Mouse (Mus musculus) heart, embryonic 15.5 days (tissue): ENCODE measurements at regions not wholly inside any gene's neighbourhood (a gene's known extent, or its start where the extent isn't known, plus 50 kb on each side); places are given as distances from the start of the nearest gene placed in this dataset.
A peak's percentile ranks its signal among the peaks of the same experiment; 100 is the strongest.

Source experiments
- ATAC-seq: fragments of 200-750 bp; cut with Nextera tagmentation; replicated peaks from 2 replicates; pipeline ENCODE4 v1.8.0; 2017; ENCODE audit warnings: low read depth, moderate TSS enrichment; ENCODE audit not compliant: insufficient number of reproducible peaks, insufficient read depth, low FRiP score
- H3K27ac ChIP-seq: fragments of 300-500 bp; sonication (generic); 2 replicates; pipeline ENCODE4 v1.5.1; 2015; ENCODE audit warnings: mild to moderate bottlenecking, inconsistent platforms
- H3K27me3 ChIP-seq: fragments of 300-500 bp; sonication (generic); 2 replicates; pipeline ENCODE4 v1.6.1; 2015; ENCODE audit warnings: inconsistent platforms
- H3K36me3 ChIP-seq: fragments of 300-500 bp; sonication (generic); 2 replicates; pipeline ENCODE4 v1.6.1; 2015; ENCODE audit warnings: mild to moderate bottlenecking, inconsistent platforms
- H3K4me1 ChIP-seq: fragments of 300-500 bp; sonication (generic); replicated peaks from 2 replicates; pipeline ENCODE4 v1.6.1; 2015; ENCODE audit warnings: inconsistent platforms
- H3K4me2 ChIP-seq: fragments of 300-500 bp; sonication (generic); 2 replicates; pipeline ENCODE4 v1.6.1; 2015; ENCODE audit warnings: inconsistent platforms, mild to moderate bottlenecking, moderate library complexity
- H3K4me3 ChIP-seq: fragments of 300-500 bp; sonication (generic); 2 replicates; pipeline ENCODE4 v1.5.1; 2015; ENCODE audit warnings: mild to moderate bottlenecking, inconsistent platforms
- H3K9ac ChIP-seq: fragments of 300-500 bp; sonication (generic); 2 replicates; pipeline ENCODE4 v1.6.1; 2015; ENCODE audit warnings: mild to moderate bottlenecking, inconsistent platforms
- H3K9me3 ChIP-seq: fragments of 300-500 bp; sonication (generic); replicated peaks from 2 replicates; pipeline ENCODE4 v1.6.1; 2016; ENCODE audit warnings: inconsistent platforms
- WGBS: fragments of 180-500 bp; shearing (Covaris S2); methylation state at CpG from one replicate; pipeline ENCODE4 v1.1.7; 2015; ENCODE audit warnings: mixed read lengths; 5-methylcytosine and 5-hydroxymethylcytosine counted together

DNA sequence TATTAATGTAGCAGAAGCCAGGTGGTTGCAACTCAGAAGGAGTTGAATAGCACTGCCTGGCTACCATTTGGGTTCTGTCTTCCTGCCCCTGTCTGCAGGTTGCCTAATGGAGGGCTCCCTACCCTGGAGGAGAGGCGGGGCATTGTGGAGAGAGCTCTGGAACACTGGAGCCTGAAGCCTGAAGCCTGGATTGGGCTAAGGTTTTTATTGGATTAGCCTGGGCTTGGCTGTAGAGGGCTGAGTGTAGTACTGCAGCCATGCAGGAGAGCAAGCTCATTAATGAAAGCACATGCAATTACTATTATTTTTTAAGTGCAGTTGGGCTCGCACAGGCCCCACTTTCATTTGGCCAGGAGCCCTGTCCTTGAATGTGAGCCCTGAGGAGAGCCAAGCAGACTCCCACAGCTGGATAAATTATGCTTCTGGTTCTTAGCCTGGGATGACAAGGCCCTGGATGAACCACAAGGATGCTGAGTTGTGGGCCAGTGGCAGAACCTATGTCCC, 145.1 kb downstream of the Abhd5 start:
- Histone ChIP-seq H3K27me3 (no peaks in the 10 kb centered on the region), H3K4me1 (no peaks in the 10 kb centered on the region), H3K9ac (no peak overlapping the region), H3K36me3 (no peaks in the 10 kb centered on the region), H3K4me2 (no peak overlapping the region), H3K9me3 (no peaks in the 10 kb centered on the region), H3K4me3 (no peak overlapping the region), H3K27ac (no peak overlapping the region)
- ATAC-seq: no peak; the same call in 1 of the 2 replicates
- 74% methylated on average over 2 of the region's 2 CpGs for WGBS

- Histone ChIP-seq H3K4me3 (no peak overlapping the region), H3K27ac (no peak overlapping the region), H3K4me2 (no peak overlapping the region), H3K9ac (no peak overlapping the region), H3K36me3 (no peaks in the 10 kb centered on the region), H3K27me3 (no peaks in the 10 kb centered on the region; the same call in 1 of the 2 replicates), H3K9me3 (no peaks in the 10 kb centered on the region), H3K4me1 (no peaks in the 10 kb centered on the region)
- ATAC-seq: no peak
- WGBS: 44% methylated on average over 13 of the region's 13 CpGs
Measured at GRCm38 (mm10) chr9:122501864-122502341, 150.5 kb downstream of the Abhd5 start.

GRCm38 (mm10) chr9:122521569-122521968, 170.2 kb downstream of the Abhd5 start:
- Histone ChIP-seq H3K4me1 (no peaks in the 10 kb centered on the region), H3K27ac (no peak overlapping the region), H3K4me2 (no peak overlapping the region), H3K4me3 (no peak overlapping the region), H3K27me3 (no peaks in the 10 kb centered on the region), H3K9ac (no peak overlapping the region), H3K36me3 (no peaks in the 10 kb centered on the region), H3K9me3 (no peaks in the 10 kb centered on the region)
- ATAC-seq: no peak
- 52% methylated on average over 5 of the region's 5 CpGs for WGBS

DNA sequence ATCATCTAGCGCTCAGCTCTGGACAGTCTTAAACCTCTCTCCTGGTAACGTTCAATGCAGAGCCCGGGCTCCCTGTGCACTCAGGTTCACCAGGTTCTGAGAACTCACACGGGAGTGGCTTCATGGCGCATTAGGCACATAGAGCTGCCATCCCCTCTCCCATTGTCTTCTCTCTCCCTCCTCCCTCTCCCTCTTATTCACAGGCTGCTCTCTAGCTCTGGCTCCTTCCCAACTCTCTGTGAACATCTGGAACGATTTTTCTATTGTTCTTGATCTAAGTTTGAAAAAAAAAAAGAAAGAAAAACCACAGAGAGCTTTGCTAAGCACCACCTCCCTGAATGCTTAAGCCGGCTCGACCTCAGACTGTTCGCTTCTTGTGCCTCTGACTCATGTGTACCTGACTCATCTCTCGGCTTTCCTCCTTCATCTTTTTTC, 174.2 kb downstream of the Abhd5 start:
- Histone ChIP-seq H3K4me1 (no peaks in the 10 kb centered on the region), H3K27me3 (no peaks in the 10 kb centered on the region), H3K4me2 (no peak overlapping the region), H3K27ac (no peak overlapping the region), H3K4me3 (no peak overlapping the region), H3K9ac (no peak overlapping the region), H3K36me3 (no peaks in the 10 kb centered on the region), H3K9me3 (no peaks in the 10 kb centered on the region)
- ATAC-seq: no peak
- 57% methylated on average over 10 of the region's 10 CpGs for WGBS

GRCm38 (mm10) chr9:122528267-122528666, 176.9 kb downstream of the Abhd5 start:
- no peaks in the 10 kb centered on the region for H3K9me3 ChIP-seq
- WGBS: 66% methylated on average over 6 of the region's 6 CpGs
- H3K36me3 ChIP-seq: no peaks in the 10 kb centered on the region
- H3K9ac ChIP-seq: no peak overlapping the region
- no peaks in the 10 kb centered on the region for H3K4me1 ChIP-seq
- H3K4me2 ChIP-seq: no peak overlapping the region
- no peaks in the 10 kb centered on the region for H3K27me3 ChIP-seq
- ATAC-seq: no peak
- no peak overlapping the region for H3K4me3 ChIP-seq
- H3K27ac ChIP-seq: no peak overlapping the region

- no peak for ATAC-seq
- Histone ChIP-seq H3K27me3 (no peaks in the 10 kb centered on the region), H3K4me3 (no peak overlapping the region), H3K4me2 (no peak overlapping the region), H3K27ac (no peak overlapping the region), H3K36me3 (no peaks in the 10 kb centered on the region), H3K9ac (no peak overlapping the region), H3K9me3 (no peaks in the 10 kb centered on the region), H3K4me1 (peaks cover 6% of the 10 kb centered on the region)
Measured at GRCm38 (mm10) chr9:122529721-122530120, 178.3 kb downstream of the Abhd5 start.

- WGBS: 72% methylated on average over 2 of the region's 2 CpGs
- no peak for ATAC-seq
Measured at GRCm38 (mm10) chr9:122531806-122532205, 180.4 kb downstream of the Abhd5 start.

GRCm38 (mm10) chr9:122534121-122534814, 182.9 kb downstream of the Abhd5 start:
- Histone ChIP-seq H3K9me3 (no peaks in the 10 kb centered on the region), H3K36me3 (no peaks in the 10 kb centered on the region), H3K4me1 (peaks cover 6% of the 10 kb centered on the region), H3K4me2 (peak overlapping the region; percentile 21; the same call in 1 of the 2 replicates), H3K27me3 (no peaks in the 10 kb centered on the region), H3K9ac (no peak overlapping the region), H3K27ac (no peak overlapping the region), H3K4me3 (no peak overlapping the region)
- no peak for ATAC-seq
- WGBS: 32% methylated on average over 15 of the region's 15 CpGs

More at GRCm38 (mm10) chr9:122531806-122532205, 180.4 kb downstream of the Abhd5 start:
- Histone ChIP-seq H3K27me3 (no peaks in the 10 kb centered on the region), H3K27ac (no peak overlapping the region), H3K4me1 (peaks cover 6% of the 10 kb centered on the region), H3K4me3 (no peak overlapping the region), H3K4me2 (no peak overlapping the region), H3K36me3 (no peaks in the 10 kb centered on the region), H3K9me3 (no peaks in the 10 kb centered on the region), H3K9ac (no peak overlapping the region)

DNA sequence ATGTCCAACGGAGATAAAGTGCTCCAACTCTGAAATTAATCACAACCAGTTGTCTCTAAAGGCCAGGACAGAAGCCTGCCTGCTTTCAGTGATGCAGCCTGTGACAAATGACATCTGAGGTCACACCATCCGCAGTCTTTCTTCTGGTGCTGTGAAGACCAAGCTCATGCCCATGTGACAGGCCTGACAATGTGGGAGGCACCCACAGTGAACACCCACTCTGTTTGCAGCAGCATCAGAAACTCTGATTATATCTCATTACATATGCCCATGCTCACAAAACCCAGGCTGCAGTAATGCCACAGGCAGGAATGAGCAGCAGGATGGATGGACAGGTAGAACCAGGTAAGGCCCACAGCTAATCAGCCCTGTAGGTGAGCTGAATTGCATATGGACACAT, 183.6 kb downstream of the Abhd5 start:
- Histone ChIP-seq H3K36me3 (no peaks in the 10 kb centered on the region), H3K4me3 (no peak overlapping the region), H3K27ac (no peak overlapping the region), H3K9ac (no peak overlapping the region), H3K27me3 (no peaks in the 10 kb centered on the region), H3K4me2 (no peak overlapping the region), H3K9me3 (no peaks in the 10 kb centered on the region), H3K4me1 (peaks cover 6% of the 10 kb centered on the region)
- WGBS: 62% methylated on average over 2 of the region's 2 CpGs
- ATAC-seq: no peak

GRCm38 (mm10) chr9:122540091-122540490, 188.7 kb downstream of the Abhd5 start:
- no peaks in the 10 kb centered on the region for H3K9me3 ChIP-seq
- no peaks in the 10 kb centered on the region for H3K36me3 ChIP-seq
- no peaks in the 10 kb centered on the region for H3K27me3 ChIP-seq
- no peak overlapping the region for H3K9ac ChIP-seq
- H3K4me2 ChIP-seq: no peak overlapping the region
- H3K4me3 ChIP-seq: no peak overlapping the region
- no peak for ATAC-seq
- H3K4me1 ChIP-seq: no peaks in the 10 kb centered on the region
- H3K27ac ChIP-seq: no peak overlapping the region
- whole genome bisulfite sequencing: 26% methylated on average over 3 of the region's 3 CpGs

DNA sequence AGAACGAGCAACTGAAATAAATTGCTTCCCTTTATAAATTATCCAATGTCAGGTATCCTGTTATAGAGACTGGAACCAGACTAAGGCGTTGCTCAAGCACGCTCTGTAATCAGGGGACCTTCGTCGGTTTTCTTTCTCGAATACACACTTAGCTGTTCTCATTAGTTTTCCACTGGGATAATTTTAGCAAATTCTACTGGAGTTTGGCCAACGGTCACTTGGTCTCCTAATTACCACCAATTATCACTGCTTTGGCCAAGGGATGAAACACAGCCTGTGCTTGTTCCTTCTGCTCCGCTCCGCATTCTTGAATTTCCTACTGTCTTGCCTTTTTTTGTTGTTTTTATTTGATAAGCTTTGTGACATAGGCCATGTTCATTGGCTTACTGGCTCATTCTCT, 191.1 kb upstream of the Topaz1 start:
- WGBS: 73% methylated on average over 9 of the region's 9 CpGs
- ATAC-seq: no peak

GRCm38 (mm10) chr9:122566060-122566459, 181.1 kb upstream of the Topaz1 start:
- H3K9ac ChIP-seq: no peak overlapping the region
- no peak overlapping the region for H3K4me3 ChIP-seq
- no peaks in the 10 kb centered on the region for H3K9me3 ChIP-seq
- 62% methylated on average over 3 of the region's 3 CpGs for WGBS
- H3K36me3 ChIP-seq: no peaks in the 10 kb centered on the region
- no peak overlapping the region for H3K4me2 ChIP-seq
- no peak for ATAC-seq
- no peak overlapping the region for H3K27ac ChIP-seq
- H3K27me3 ChIP-seq: peaks cover 74% of the 10 kb centered on the region
- H3K4me1 ChIP-seq: peaks cover 19% of the 10 kb centered on the region

More for the DNA sequence above, 191.1 kb upstream of the Topaz1 start:
- Histone ChIP-seq H3K4me1 (no peaks in the 10 kb centered on the region), H3K4me3 (no peak overlapping the region), H3K9ac (no peak overlapping the region), H3K4me2 (no peak overlapping the region), H3K9me3 (no peaks in the 10 kb centered on the region), H3K27me3 (no peaks in the 10 kb centered on the region), H3K27ac (no peak overlapping the region), H3K36me3 (no peaks in the 10 kb centered on the region)
